Mouse (Mus musculus): ENCODE measurements around the gene Tmem120b.

DNA sequence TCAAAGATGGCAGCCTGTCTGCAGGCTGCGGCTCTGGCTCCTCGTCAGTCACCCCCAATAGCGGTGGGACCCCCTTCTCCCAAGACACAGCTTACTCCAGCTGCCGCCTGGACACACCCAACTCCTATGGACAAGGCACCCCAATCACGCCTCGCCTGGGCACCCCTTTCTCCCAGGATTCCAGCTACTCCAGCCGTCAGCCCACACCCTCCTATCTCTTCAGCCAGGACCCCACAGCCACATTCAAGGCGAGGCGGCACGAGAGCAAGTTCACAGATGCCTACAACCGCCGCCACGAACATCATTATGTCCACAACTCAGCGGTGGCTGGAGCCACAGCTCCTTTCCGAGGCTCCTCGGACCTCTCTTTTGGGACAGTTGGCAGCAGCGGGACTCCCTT, 79.4 kb downstream of the Tmem120b start:
- no peak for TF ChIP-seq POLR2A (IDR thresholded peaks at IDR 0.05; ENCODE audit: low read depth, low read length)
- no peak for TF ChIP-seq CTCF (IDR thresholded peaks at IDR 0.05; ENCODE audit: extremely low read depth, insufficient read length, insufficient replicate concordance, low read depth, low read length)

Measured in small intestine, adult 2 months (tissue).